Mouse (Mus musculus) stomach, postnatal 0 days (tissue): Measurements from ENCODE around the gene Gse1. TPM values are rescaled to one million over a fixed set of nuclear protein-coding genes. Genes with fewer than 3 reads are reported as not detected.
A peak's percentile ranks its signal among the peaks of the same experiment; 100 is the strongest.

Experiments used
- ATAC-seq: fragments of 200-750 bp; cut with Nextera tagmentation; 2 replicates; pipeline ENCODE4 v1.8.0; 2017; ENCODE audit not compliant: low FRiP score, low TSS enrichment
- DNase-seq: peaks from one replicate; pipeline ENCODE4 v3.0.0-alpha.2; 2016; ENCODE audit warnings: low spot score
- H3K27ac ChIP-seq: fragments of 300-500 bp; sonication (generic); replicated peaks from 2 replicates; pipeline ENCODE4 v1.5.1; 2014; ENCODE audit warnings: mild to moderate bottlenecking, control low read depth
- H3K27me3 ChIP-seq: fragments of 300-500 bp; sonication (generic); 2 replicates; pipeline ENCODE4 v1.6.1; 2014; ENCODE audit warnings: low read length; ENCODE audit not compliant: control insufficient read depth, insufficient read depth
- H3K36me3 ChIP-seq: fragments of 300-500 bp; sonication (generic); 2 replicates; pipeline ENCODE4 v1.6.1; 2014; ENCODE audit warnings: low read length, mixed read lengths; ENCODE audit not compliant: control insufficient read depth, insufficient read depth
- H3K4me1 ChIP-seq: fragments of 300-500 bp; sonication (generic); replicated peaks from 2 replicates; pipeline ENCODE4 v1.6.1; 2014; ENCODE audit warnings: antibody characterized with exemption; ENCODE audit not compliant: control insufficient read depth, insufficient read depth
- H3K4me2 ChIP-seq: fragments of 300-500 bp; sonication (generic); replicated peaks from 2 replicates; pipeline ENCODE4 v1.6.1; 2014; ENCODE audit warnings: low read depth, mild to moderate bottlenecking, control low read depth, moderate library complexity
- H3K4me3 ChIP-seq: fragments of 300-500 bp; sonication (generic); 2 replicates; pipeline ENCODE4 v1.5.1; 2014; ENCODE audit warnings: low read depth, low read length, control low read depth
- H3K9ac ChIP-seq: fragments of 300-500 bp; sonication (generic); 2 replicates; pipeline ENCODE4 v1.6.1; 2014; ENCODE audit warnings: mild to moderate bottlenecking, low read length, control low read depth, mixed read lengths
- H3K9me3 ChIP-seq: fragments of 300-500 bp; sonication (generic); 2 replicates; pipeline ENCODE4 v1.6.1; 2016; ENCODE audit warnings: low read length; ENCODE audit not compliant: control insufficient read depth
- CTCF ChIP-seq: IDR thresholded peaks from 2 replicates; pipeline ENCODE4 v1.5.1; 2016; ENCODE audit warnings: antibody characterized with exemption, low read depth, mild to moderate bottlenecking, moderate library complexity
- EP300 ChIP-seq: optimal IDR thresholded peaks from 2 replicates; pipeline ENCODE3; 2016; ENCODE audit warnings: antibody characterized with exemption
- WGBS: fragments of 180-500 bp; shearing (Covaris S2); extraction: QIAGEN DNeasy Blood & Tissue Kit; methylation state at CpG from one replicate; pipeline ENCODE4 v1.1.7; 2014; 5-methylcytosine and 5-hydroxymethylcytosine counted together
- polyA plus RNA-seq: library from polyadenylated mRNA; unstranded; fragments of >200 nt; fragmentation: Nextera tagmentation; extraction: Ambion mirVana; gene quantifications from 2 replicates; pipeline ENCODE4 v1.2.1, GENCODE M21; 2015

The Gse1 gene
- polyA plus RNA-seq, 1 experiment from 2014 or later: 6.4 TPM

GRCm38 (mm10) chr8:120404609-120405036 lies 176.4 kb downstream of the Gse1 start:
- Histone ChIP-seq H3K9me3 (no peaks in the 10 kb centered on the region), H3K4me3 (no peak overlapping the region), H3K27me3 (no peaks in the 10 kb centered on the region), H3K4me1 (peaks cover 5% of the 10 kb centered on the region), H3K9ac (no peak overlapping the region), H3K27ac (no peak overlapping the region), H3K4me2 (no peak overlapping the region), H3K36me3 (no peaks in the 10 kb centered on the region)
- WGBS: 52% methylated on average over 7 of the region's 7 CpGs
- ATAC-seq (no peak), DNase-seq (peak; percentile 64)
- TF ChIP-seq EP300: no peak
- peak; percentile 76 for TF ChIP-seq CTCF

GRCm38 (mm10) chr8:120406008-120406632 lies 177.9 kb downstream of the Gse1 start:
- H3K4me2 ChIP-seq: no peak overlapping the region
- whole genome bisulfite sequencing: 75% methylated on average over 12 of the region's 12 CpGs
- peak; percentile 76 for DNase-seq
- no peaks in the 10 kb centered on the region for H3K27me3 ChIP-seq
- no peaks in the 10 kb centered on the region for H3K36me3 ChIP-seq
- ATAC-seq: peak; percentile 80
- H3K4me1 ChIP-seq: peaks cover 5% of the 10 kb centered on the region
- no peak overlapping the region for H3K9ac ChIP-seq
- TF ChIP-seq CTCF (no peak), EP300 (no peak)
- H3K4me3 ChIP-seq: no peak overlapping the region
- H3K9me3 ChIP-seq: no peaks in the 10 kb centered on the region
- H3K27ac ChIP-seq: peak overlapping the region; percentile 78

- TF ChIP-seq EP300: no peak
- peak; percentile 80 for TF ChIP-seq CTCF
- Histone ChIP-seq H3K36me3 (no peaks in the 10 kb centered on the region), H3K27ac (peak overlapping the region; percentile 58), H3K27me3 (no peaks in the 10 kb centered on the region), H3K9me3 (no peaks in the 10 kb centered on the region), H3K9ac (0 out of 2 replicates have a peak overlapping the region, but pooled peaks have one; percentile 27), H3K4me1 (peaks cover 5% of the 10 kb centered on the region), H3K4me2 (no peak overlapping the region), H3K4me3 (no peak overlapping the region)
- DNase-seq (peak; percentile 74), ATAC-seq (peak; percentile 39)
- 21% methylated on average over 9 of the region's 9 CpGs for WGBS
Observed at GRCm38 (mm10) chr8:120407701-120408240, 179.5 kb downstream of the Gse1 start.

- WGBS: 61% methylated on average over 14 of the region's 14 CpGs
- TF ChIP-seq CTCF (peak; percentile 49), EP300 (no peak)
- Histone ChIP-seq H3K27me3 (no peaks in the 10 kb centered on the region), H3K4me2 (no peak overlapping the region), H3K4me3 (no peak overlapping the region), H3K4me1 (peaks cover 5% of the 10 kb centered on the region), H3K9me3 (no peaks in the 10 kb centered on the region), H3K9ac (0 out of 2 replicates have a peak overlapping the region, but pooled peaks have one; percentile 27), H3K27ac (peak overlapping the region; percentile 18), H3K36me3 (no peaks in the 10 kb centered on the region)
- ATAC-seq (no peak), DNase-seq (peak; percentile 38)
Observed at GRCm38 (mm10) chr8:120408241-120409215, 180.3 kb downstream of the Gse1 start.

GRCm38 (mm10) chr8:120409371-120410013 lies 181.2 kb downstream of the Gse1 start:
- no peak for ATAC-seq

More at GRCm38 (mm10) chr8:120409371-120410013, 181.2 kb downstream of the Gse1 start:
- WGBS: 65% methylated on average over 11 of the region's 11 CpGs
- no peak for DNase-seq
- no peaks in the 10 kb centered on the region for H3K9me3 ChIP-seq
- no peaks in the 10 kb centered on the region for H3K36me3 ChIP-seq
- H3K27ac ChIP-seq: no peak overlapping the region
- H3K4me1 ChIP-seq: peaks cover 5% of the 10 kb centered on the region
- TF ChIP-seq EP300: no peak
- no peak for TF ChIP-seq CTCF
- no peak overlapping the region for H3K4me3 ChIP-seq
- H3K4me2 ChIP-seq: no peak overlapping the region
- H3K27me3 ChIP-seq: no peaks in the 10 kb centered on the region
- no peak overlapping the region for H3K9ac ChIP-seq
